Mouse (Mus musculus) adrenal gland, adult 8-10 months (tissue): Measurements from ENCODE around the gene Slc36a4. TPM values are rescaled to one million over a fixed set of nuclear protein-coding genes. Genes with fewer than 3 reads are reported as not detected.

Experiments used
- total RNA-seq, 4 experiments: library from RNA; stranded (reverse); gene quantifications; 2 replicates each; pipeline ENCODE4 v1.2.4; 2022

The Slc36a4 gene
- total RNA-seq, 4 experiments from 2014 or later, result 36.6 to 42.7 (median 37.0) TPM

Other genes with a start within 250 kb of the Slc36a4 start
- gene Smco4, start 216.3 kb upstream of the Slc36a4 start, total RNA-seq, result 10 to 100 TPM; 26.9 to 37.0 (median 28.7) TPM
- under 1 TPM in 3 of 4 experiments, not detected in 1; 0.19 to 0.43 (median 0.24) TPM for gene Deup1, start 81.8 kb upstream of the Slc36a4 start, total RNA-seq
- not detected for gene Mtnr1b, start 164.8 kb downstream of the Slc36a4 start, total RNA-seq